Mouse (Mus musculus) layer of hippocampus, adult 9-10 months (tissue): ENCODE measurements around the gene Clec2i.
"Not testable (repeated sequence)": the region's sequence is repeated elsewhere in the genome, so short reads cannot be mapped to it uniquely, and the experiment has no call there.

ENCODE experiments used
- DNase-seq: peaks from one replicate; pipeline ENCODE4 v3.0.0; 2022; ENCODE audit warnings: low spot score

Gene Clec2i

DNA sequence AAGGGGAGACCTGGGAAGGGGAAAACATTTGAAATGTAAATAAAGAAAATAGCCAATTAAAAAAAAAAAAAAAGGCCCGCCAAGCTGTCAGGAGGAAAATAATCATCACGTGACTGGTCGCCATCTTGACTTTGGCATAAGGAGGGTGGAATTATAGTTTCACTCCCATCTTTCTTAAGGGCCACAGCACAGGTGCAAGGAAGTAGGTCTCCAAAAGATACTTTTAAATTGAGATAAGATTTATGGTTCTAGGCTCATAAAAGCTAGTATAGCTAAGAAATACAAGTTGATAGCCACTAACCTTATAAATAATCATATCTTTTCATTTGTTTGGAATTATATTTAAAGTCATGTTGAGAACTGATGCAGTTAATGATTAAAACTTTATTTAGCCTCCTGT lies 32.5 kb upstream of the Clec2i start:
- no peak for DNase-seq

- no peak for DNase-seq
These were observed 31.9 kb upstream of the Clec2i start for GRCm38 (mm10) chr6:128855477-128855876.

DNA sequence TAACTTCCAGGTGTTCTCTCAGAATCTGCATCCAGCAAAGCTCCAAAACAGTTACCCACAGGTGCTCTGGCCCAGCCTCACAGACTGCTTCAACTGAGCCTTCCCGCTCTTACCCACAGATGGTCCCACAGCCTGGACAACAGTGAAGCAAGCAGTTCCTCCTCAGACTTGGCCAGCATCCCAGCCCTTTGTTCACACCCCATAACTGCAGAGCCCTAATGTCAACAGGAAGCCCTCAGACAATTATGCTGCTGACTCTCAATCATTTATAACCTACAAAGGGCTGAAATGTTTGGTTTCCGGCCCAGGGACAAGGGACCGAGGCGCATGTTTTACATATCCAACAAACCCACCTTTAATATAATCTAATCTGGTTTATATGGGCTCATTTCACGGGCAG lies 31.1 kb upstream of the Clec2i start:
- DNase-seq, result no peak

GRCm38 (mm10) chr6:128857976-128858375 lies 29.4 kb upstream of the Clec2i start:
- DNase-seq, result no peak

- no peak for DNase-seq
These were observed 18.5 kb upstream of the Clec2i start for GRCm38 (mm10) chr6:128868861-128869260.

- no peak for DNase-seq
These were observed 15.3 kb upstream of the Clec2i start for GRCm38 (mm10) chr6:128871910-128872610.

- DNase-seq, result no peak
These were observed 1.4 kb downstream of the Clec2i start for GRCm38 (mm10) chr6:128888834-128889233.

- no peak for DNase-seq
These were observed 3.6 kb downstream of the Clec2i start, which contains the start of gene BC035044 for GRCm38 (mm10) chr6:128890948-128891355. TSS of gene BC035044 (minus strand) at chr6:128891126.

DNA sequence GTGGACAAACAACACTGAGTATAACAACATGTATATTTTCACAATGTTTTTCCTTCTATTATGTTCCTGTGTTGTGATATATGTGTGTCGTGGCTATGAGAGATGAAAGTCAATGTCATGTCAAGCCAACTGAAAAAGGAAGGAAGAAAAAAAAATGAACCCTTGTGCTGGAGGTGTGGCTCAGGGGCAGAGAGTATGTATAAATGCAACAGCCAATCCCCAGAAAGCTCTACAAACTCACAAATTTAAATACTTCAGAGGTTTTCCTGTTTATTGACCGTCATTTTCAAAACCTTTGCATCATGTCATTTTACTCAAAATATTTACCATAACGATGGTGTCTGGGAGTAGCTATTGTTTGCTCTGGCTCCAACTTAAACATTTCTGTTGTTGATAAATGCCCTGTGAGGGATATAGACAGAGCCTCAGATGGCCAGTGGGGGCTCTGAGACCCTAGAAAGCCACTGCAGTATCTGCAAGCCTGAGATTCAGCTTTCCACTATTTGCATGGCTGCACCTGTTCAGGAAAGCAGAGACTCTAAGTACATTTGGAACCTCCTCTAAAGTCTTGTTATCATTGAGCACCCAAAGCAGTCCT lies 8.1 kb downstream of the Clec2i start:
- no peak for DNase-seq

- DNase-seq, result no peak
These were observed 12.7 kb downstream of the Clec2i start for GRCm38 (mm10) chr6:128900044-128900443.

GRCm38 (mm10) chr6:128900796-128901552 lies 13.6 kb downstream of the Clec2i start:
- DNase-seq, result not testable (repeated sequence)

- DNase-seq, result no peak
These were observed 26.3 kb downstream of the Clec2i start for GRCm38 (mm10) chr6:128913598-128914254.

- no peak for DNase-seq
These were observed 29.9 kb downstream of the Clec2i start for GRCm38 (mm10) chr6:128917322-128917721.

- no peak for DNase-seq
These were observed 45.7 kb downstream of the Clec2i start for GRCm38 (mm10) chr6:128933050-128933449.

DNA sequence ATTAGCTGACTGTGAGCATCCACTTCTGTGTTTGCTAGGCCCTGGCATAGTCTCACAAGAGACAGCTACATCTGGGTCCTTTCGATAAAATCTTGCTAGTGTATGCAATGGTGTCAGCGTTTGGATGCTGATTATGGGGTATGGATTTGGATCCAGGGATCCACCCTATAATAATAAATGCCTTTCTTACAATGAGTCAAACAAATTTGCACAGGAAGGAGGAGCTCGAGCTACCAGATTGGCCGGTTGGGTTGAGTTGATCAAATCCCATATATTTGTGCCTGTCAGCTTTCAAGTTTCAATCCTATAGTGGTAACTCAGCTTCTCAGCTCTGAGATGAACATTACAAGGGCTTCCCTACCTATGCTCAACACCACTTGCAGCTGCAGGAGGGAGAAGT lies 46.7 kb downstream of the Clec2i start, which contains the start of gene Clec2g:
Gene Clec2g, plus strand, starts transcription at position 301 of the 400 bp plus-strand sequence.
- DNase-seq, result not testable (repeated sequence)

- DNase-seq, result not testable (repeated sequence)
These were observed 48.7 kb downstream of the Clec2i start for GRCm38 (mm10) chr6:128935889-128936665.

GRCm38 (mm10) chr6:128941646-128942421 lies 54.4 kb downstream of the Clec2i start:
- no peak for DNase-seq

DNA sequence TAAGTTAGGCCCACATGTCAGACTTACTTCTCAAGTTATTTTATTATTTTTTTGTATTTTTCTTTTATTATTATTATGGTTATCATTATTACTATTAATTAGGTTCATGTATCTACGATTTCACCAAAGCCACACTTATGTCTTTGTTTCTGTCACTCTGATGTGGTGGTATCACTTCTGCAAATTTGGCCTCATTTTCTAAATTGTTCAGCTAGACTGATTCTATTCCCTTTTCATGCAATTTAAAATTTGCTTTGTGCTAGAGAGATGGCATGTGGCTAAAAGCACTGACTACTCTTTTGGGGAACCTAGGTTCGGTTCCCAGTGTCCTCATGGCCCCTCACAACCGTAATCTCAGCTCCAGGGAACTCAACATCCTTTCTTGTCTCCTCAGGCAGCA lies 58.2 kb downstream of the Clec2i start:
- no peak for DNase-seq
